Mouse (Mus musculus) heart, adult 18-20 months (tissue): ENCODE measurements at regions not wholly inside any gene's neighbourhood (a gene's known extent, or its start where the extent isn't known, plus 50 kb on each side); places are given as distances from the start of the nearest gene placed in this dataset.
"Not testable (repeated sequence)": the region's sequence is repeated elsewhere in the genome, so short reads cannot be mapped to it uniquely, and the experiment has no call there.

Experiments
- DNase-seq, 2 experiments: peaks; one replicate each; pipeline ENCODE4 v3.0.0; 2021 to 2022; ENCODE audit warnings: mixed read lengths in 1 of 2

GRCm38 (mm10) chrX:68486585-68486984 lies 191.8 kb upstream of the Fmr1 start:
- DNase-seq = no peak

GRCm38 (mm10) chrX:68492052-68492451 lies 186.3 kb upstream of the Fmr1 start:
- not testable (repeated sequence) for DNase-seq

GRCm38 (mm10) chrX:68494398-68495143 lies 183.8 kb upstream of the Fmr1 start:
- no peak for DNase-seq

GRCm38 (mm10) chrX:68495144-68495493 lies 183.2 kb upstream of the Fmr1 start:
- peak; percentile 61 to 83 for DNase-seq

- DNase-seq = peak; percentile 17 to 64
Observed at GRCm38 (mm10) chrX:68495751-68496150, 182.6 kb upstream of the Fmr1 start.

GRCm38 (mm10) chrX:68497886-68498285 lies 180.5 kb upstream of the Fmr1 start:
- no peak for DNase-seq

GRCm38 (mm10) chrX:68502938-68503337 lies 175.4 kb upstream of the Fmr1 start:
- no peak for DNase-seq

- DNase-seq = peak; percentile 7 to 39
Observed at GRCm38 (mm10) chrX:68507664-68508063, 170.7 kb upstream of the Fmr1 start.

- DNase-seq = no peak
Observed at GRCm38 (mm10) chrX:68512213-68512766, 166.1 kb upstream of the Fmr1 start.

- no peak for DNase-seq
Observed at GRCm38 (mm10) chrX:68546561-68546960, 131.8 kb upstream of the Fmr1 start.

- no peak for DNase-seq
Observed at GRCm38 (mm10) chrX:68554031-68554430, 124.3 kb upstream of the Fmr1 start.

GRCm38 (mm10) chrX:68557717-68558116 lies 120.6 kb upstream of the Fmr1 start:
- no peak for DNase-seq

- DNase-seq = peak; percentile 29 to 54
Observed at GRCm38 (mm10) chrX:68585246-68585645, 93.1 kb upstream of the Fmr1 start.

- DNase-seq = no peak
Observed at GRCm38 (mm10) chrX:68622141-68622540, 56.2 kb upstream of the Fmr1 start.
